Mouse (Mus musculus) thymus, postnatal 10 days (tissue): Measurements from ENCODE around the gene Kcnma1.

Experiments used
- DNase-seq, 2 experiments: peaks; one replicate each; pipeline ENCODE4 v3.0.0; 2021; ENCODE audit warnings: low spot score in 2 of 2

The Kcnma1 gene

DNA sequence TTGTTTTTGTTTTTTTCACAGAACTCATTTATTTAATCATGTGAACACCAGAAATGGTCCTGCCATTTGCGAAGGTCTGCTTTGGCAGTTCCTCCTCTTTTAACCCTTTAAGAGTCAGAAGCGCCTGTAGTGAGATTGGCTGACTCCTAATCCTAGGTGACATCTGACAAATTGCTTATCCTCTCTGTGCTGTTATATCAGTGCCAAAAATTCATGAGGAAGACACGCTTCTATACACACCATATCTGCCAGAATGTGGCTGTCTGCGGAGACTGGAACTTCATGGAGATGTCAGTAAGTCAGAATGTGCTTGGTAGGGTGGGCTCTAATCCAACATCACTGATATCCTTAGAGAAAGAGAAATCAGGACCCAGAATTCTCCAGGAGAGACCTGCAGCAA lies 157.3 kb downstream of the Kcnma1 start:
- no peak for DNase-seq

GRCm38 (mm10) chr14:23854946-23855345 lies 159.3 kb downstream of the Kcnma1 start:
- DNase-seq: no peak

GRCm38 (mm10) chr14:23848529-23849141 lies 165.7 kb downstream of the Kcnma1 start:
- DNase-seq: no peak

- DNase-seq: no peak
These were observed 167.6 kb downstream of the Kcnma1 start for GRCm38 (mm10) chr14:23846706-23847105.

DNA sequence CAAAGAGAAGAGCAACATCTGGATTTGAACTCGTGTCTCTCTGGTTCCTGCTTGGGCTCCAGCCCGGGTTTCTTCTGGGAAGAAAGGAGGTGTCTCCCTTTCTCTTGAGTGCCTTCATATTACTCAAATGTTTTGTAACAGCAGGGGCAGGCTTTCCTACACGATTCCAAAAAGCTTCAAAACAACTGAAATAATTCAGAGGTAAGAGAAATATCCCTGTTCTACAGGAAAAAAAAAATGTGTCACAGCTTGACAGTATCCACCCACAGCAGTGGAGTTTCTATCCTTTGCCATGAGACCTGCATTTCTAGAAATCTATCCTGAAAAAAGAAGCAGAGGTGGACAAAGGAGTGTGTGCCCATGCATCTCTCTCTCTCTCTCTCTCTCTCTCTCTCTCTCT lies 172.3 kb downstream of the Kcnma1 start:
- DNase-seq: no peak

- no peak for DNase-seq
These were observed 174.7 kb downstream of the Kcnma1 start for GRCm38 (mm10) chr14:23839613-23840012.

DNA sequence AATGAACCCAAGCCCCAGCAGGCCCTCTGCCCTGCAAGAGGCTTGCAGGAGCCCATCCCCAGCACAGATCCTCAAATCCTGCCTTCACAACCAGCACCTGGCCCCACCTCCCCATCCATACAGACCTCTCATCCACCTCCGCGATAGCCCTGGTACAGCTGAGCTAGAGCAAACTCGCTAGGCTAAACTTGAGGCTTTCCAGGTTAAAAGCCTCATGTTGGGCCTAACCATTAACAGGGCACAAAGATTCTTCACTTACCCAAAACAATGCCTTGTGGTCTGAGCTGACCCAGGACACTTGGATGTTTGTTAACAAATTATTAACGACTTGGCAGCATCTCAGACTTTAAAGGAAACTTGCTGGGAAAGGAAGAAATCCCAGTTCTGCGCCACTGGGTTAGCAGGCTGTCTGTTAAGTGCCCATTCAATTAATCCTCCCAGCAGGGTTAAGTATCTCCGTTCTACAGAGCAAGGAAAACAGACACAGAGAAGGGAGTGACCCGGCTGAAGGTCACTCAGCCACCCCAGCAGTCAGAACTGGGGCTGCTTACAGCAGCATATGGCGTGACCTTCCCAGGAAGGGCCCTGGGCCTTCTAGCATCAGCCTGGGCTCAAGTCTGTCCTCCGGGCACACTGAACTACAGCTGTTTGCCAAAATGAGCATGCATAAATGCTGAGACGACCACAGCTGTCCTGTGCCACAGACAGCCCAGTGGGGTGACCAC lies 178.7 kb downstream of the Kcnma1 start:
- DNase-seq: no peak

DNA sequence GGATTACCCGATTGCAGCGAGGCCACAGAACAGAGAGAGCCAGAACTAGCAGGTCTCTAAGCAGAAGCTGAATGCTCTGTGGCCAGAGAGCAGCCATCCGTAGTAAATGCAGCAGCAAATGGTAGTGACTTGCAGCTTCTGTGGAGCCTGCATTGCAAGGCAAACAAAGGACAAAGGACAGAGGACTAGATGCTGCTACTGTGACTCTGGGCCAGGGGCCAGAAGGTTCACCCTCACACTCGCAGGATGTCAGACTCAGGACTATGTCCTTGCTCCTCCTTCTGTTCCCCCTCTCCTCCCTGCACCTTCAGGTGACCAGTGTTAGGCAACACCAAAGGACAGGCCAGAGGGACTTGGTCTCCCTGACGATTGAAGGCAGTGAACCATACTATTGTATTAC lies 183.0 kb downstream of the Kcnma1 start:
- no peak for DNase-seq

DNA sequence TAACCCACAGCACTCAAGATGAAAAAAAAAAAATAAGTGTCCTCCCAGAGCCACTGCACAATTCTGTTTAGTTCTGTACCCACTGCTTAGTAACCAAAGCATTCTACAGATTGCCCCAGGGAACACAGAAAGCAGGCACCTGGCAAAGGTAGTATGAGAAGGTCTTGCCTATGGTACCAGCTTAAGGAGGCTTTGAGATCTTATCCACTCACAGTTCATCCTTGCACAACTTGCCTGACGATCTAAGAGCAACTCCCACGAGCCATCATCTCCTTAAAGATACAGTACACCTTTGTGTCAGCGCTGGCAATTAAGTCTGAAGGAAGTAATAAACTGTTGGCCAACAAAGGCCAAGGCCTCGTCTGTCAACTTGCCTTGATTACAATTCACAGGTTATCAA lies 184.0 kb downstream of the Kcnma1 start:
- DNase-seq: no peak

GRCm38 (mm10) chr14:23828711-23829320 lies 185.5 kb downstream of the Kcnma1 start:
- DNase-seq: no peak

DNA sequence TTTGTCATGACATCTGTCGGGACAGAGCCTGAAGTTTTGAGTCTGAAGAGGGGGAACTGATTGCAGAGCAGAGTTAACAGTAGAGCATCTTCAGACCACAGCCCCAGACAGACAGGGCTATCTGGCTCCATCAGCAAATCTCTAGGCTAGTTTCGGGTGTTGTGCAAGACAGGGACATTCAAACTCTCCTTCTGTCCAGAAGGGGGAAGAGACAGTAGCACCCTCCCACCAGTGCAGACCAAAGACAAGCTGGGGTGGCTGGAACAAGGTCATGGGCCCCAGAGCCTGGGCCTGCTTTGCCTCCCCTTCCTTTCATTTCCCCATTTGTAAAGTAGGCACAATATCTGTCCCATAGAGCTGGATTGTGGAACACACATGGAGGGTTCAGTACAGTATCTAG lies 189.4 kb downstream of the Kcnma1 start:
- no peak for DNase-seq

DNA sequence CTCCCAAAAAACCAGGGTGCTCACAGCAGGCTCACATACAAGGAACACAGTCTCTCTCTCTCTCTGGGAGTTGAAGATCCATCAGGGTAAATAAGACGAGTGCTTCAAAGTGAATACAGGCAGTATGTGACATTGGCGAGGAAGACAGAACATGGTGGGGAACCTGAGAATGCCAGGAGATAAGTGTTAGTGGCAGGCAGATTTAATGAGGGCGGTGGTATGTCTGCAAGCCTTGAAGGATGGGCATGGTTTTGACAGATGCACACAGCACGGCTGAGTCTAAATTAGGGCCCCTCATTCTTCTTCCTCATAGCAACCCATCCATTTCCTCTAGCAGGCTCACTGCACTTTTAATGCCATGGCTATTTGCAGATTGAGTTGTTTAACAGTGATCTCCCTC lies 190.0 kb downstream of the Kcnma1 start:
- no peak for DNase-seq

DNA sequence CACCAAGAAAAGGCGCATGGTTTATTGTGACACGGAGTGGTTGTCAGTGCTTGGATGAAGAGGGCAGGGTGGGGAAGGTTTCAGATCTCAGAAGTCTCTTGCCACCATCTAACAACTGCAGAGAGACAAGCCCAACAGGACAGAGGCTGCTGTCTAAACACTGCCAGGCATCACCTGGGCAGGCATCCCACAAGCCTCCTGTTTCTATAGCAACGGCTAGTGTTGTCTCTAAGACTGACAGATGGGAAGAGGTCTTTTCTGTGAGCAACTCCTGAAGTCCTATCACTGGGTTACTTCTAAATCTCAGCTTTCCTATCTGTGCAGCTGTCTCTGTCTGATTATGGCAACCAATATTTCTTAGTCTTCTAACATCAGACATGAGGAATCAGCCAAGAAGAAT lies 196.7 kb downstream of the Kcnma1 start:
- no peak for DNase-seq

DNA sequence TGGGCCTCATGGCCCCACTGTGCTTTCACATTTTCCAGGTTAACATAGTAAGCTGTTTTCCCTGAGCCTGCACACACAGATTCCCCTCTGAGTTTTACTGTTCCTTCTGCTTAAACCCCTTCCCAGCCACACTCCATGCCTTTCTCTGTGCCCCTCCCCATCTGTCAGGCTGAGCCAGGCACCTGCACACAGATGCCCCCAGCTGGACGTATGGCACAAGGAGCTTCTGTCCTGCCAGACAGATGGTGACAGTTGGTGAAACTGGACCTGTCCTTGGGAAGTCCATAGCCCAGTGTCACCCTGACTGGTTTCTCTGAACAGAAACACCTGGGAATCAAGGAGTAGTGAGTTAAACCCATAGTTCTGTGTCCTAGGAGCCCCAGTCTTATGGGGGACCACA lies 204.2 kb downstream of the Kcnma1 start:
- no peak for DNase-seq

- DNase-seq: no peak
These were observed 205.2 kb downstream of the Kcnma1 start for GRCm38 (mm10) chr14:23809124-23809523.

- no peak for DNase-seq
These were observed 207.9 kb downstream of the Kcnma1 start for GRCm38 (mm10) chr14:23806378-23806777.

- no peak for DNase-seq
These were observed 217.4 kb downstream of the Kcnma1 start for GRCm38 (mm10) chr14:23796878-23797277.

DNA sequence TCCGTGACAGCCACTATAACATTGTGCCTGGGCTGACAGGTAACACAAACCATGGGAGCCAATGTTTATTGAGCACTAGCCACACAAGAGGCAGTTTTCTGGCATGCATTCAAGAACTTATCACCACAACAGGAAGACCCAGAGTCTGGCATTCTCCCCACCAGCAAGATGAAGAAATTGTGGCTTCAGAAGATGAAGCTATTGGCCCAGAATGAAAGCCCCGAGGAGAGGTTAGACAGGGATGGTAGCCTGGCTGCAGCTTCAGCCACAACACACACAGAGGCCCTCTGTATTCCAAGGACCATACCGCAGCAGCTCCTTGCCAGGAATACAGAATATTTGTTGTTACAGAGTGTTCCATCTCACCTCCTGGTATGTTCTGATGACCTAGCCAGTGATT lies 221.6 kb downstream of the Kcnma1 start:
- no peak for DNase-seq

DNA sequence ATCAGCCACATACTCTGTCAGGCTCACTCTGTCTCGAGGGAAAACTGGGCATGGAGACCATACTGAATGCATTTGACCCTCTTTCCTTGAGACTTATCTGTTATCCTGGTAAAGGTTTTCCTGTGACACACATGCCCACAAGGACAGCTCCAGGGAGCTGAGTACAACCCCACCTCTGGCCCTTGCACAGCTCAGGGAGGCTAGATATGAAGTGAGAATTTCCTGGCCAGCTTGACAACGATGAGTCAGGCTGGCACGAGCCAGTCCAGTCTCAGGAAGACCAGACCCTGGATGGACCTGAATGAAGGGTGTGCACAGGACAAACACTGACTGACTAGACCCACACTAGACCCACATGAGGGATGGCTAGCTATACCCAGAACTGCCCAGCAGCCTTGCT lies 222.2 kb downstream of the Kcnma1 start:
- no peak for DNase-seq

DNA sequence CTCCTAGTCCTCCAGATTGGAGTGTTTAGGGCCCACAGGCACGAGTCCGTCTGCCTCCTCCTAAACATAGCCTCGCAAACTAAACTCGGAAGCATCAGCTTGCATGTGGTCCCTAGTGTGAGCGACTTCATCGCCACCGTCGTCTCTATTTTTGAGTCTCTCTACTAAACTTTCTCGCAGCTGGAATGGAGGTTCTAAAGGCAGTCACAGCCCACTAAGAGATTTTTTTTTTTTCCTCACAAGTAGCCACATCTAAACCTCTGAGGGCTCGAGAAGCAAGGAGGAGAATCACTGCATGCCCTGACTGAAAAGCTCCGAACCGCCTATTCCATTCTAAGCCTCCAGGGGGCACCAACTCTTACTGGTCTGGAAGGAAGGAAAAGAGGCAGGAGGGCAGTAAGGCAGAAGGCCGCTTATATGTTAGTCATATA lies 223.0 kb downstream of the Kcnma1 start:
- peak; percentile 5 to 16 for DNase-seq

DNA sequence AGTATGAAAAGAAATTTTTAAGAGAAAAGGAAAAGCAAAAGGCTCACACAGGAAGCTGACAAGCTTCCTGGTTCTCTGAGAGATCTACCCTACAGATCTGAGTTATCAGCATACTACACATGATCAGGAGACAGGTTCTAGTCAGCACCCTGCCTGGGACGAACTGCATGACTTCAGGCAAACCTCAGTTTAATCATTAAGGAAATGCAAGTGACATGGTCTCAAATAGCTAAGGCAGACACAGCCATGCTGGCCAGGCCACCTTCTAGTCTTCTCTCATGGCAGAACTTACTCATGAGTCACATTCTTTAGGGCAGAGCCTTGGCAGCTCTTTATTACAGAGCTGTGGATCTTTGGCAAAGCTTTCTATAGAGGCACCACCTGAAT lies 227.6 kb downstream of the Kcnma1 start:
- no peak for DNase-seq

DNA sequence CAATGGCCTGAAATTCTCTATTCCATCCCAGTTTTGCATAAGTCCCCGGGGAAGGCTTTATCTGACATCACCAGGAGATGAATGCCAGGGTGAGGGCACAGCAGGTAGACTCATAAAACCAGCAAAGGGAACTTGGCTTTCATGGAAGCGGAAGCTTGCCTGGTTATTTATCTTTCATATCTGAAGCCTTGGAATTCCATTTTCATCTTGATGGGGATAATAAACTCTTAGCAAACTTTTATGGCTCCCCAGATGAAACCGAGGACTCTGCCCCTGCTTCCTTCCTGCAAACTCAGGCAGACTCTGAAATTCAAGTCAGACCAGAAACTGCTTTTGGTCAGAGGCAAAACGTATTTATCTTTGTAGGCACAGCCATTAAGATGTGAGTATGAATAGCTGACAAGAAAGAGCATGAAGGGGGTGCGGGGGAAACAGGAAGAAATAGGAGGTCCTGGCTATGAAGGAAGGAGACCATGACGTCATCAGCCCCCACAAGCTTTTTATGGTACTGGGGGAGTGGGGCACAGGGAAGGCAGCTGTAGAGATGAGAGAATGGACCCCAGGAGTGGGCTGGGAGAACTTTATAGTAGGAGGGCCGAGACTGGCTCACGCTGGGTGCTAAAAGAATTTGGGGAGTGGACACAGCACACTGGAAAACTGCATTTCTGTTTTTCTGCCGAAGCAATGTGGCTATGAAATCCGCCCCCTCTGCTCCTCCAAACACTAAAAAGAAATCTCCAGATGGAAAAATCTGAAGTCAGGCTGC lies 228.2 kb downstream of the Kcnma1 start:
- DNase-seq: no peak
